Mouse (Mus musculus) cerebellum, adult 2 months (tissue): ENCODE data around the gene Tmcc1. TPM values are rescaled to one million over a fixed set of nuclear protein-coding genes. Genes with fewer than 3 reads are reported as not detected.

Experiments
- DNase-seq, 2 experiments: peaks; one replicate each; pipeline ENCODE4 v3.0.0; 2021
- H3K27ac ChIP-seq: fragments of 200-500 bp; 2 replicates; pipeline ENCODE4 v1.5.1; 2012; ENCODE audit warnings: low read length, control low read depth, inconsistent platforms; ENCODE audit not compliant: insufficient read depth
- H3K27me3 ChIP-seq: fragments of 200-500 bp; 2 replicates; pipeline ENCODE4 v1.6.1; 2012; ENCODE audit warnings: inconsistent platforms, mild to moderate bottlenecking, low read length, moderate library complexity; ENCODE audit not compliant: control insufficient read depth, insufficient read depth
- H3K4me1 ChIP-seq: fragments of 200-500 bp; 2 replicates; pipeline ENCODE4 v1.6.1; 2011; ENCODE audit warnings: low read length; ENCODE audit not compliant: control insufficient read depth, insufficient read depth
- H3K4me3 ChIP-seq: fragments of 200-500 bp; replicated peaks from 2 replicates; pipeline ENCODE3; 2011; ENCODE audit warnings: mild to moderate bottlenecking, low read depth, low read length, control low read depth; ENCODE audit not compliant: insufficient read depth
- CTCF ChIP-seq: fragments of 200-500 bp; IDR thresholded peaks from 2 replicates; pipeline ENCODE4 v1.5.1; 2011; ENCODE audit warnings: low read depth, mild to moderate bottlenecking, control low read depth, low read length, moderate library complexity, borderline replicate concordance; ENCODE audit not compliant: insufficient read depth
- POLR2A ChIP-seq: fragments of 200-500 bp; IDR thresholded peaks from 2 replicates; pipeline ENCODE4 v1.6.1; 2011; ENCODE audit warnings: low read length, control low read depth, borderline replicate concordance; ENCODE audit not compliant: insufficient read depth
- WGBS: fragments of 180-500 bp; shearing (Covaris S2); methylation state at CpG from one replicate; pipeline ENCODE4 v1.1.7; 2018; 5-methylcytosine and 5-hydroxymethylcytosine counted together
- polyA plus RNA-seq: library from polyadenylated mRNA; depleted of rRNA; stranded (reverse); fragments of >200 nt; gene quantifications from 2 replicates; pipeline ENCODE4 v1.2.3, GENCODE M21; 2012

Tmcc1 gene
- polyA plus RNA-seq, 1 experiment: 55.8 TPM

GRCm38 (mm10) chr6:116082239-116082638 is 111.0 kb downstream of the Tmcc1 start:
- TF ChIP-seq POLR2A (no peak), CTCF (no peak)
- Histone ChIP-seq H3K4me3 (no peak overlapping the region), H3K27me3 (no peaks in the 10 kb centered on the region), H3K27ac (no peak overlapping the region), H3K4me1 (no peaks in the 10 kb centered on the region)
- DNase-seq: no peak
- WGBS: 83% methylated on average over 1 of the region's 1 CpGs

GRCm38 (mm10) chr6:116081375-116081774 is 111.9 kb downstream of the Tmcc1 start:
- DNase-seq: peak in 1 of 2 experiments; percentile 20
- no peaks in the 10 kb centered on the region for H3K27me3 ChIP-seq
- no peaks in the 10 kb centered on the region for H3K4me1 ChIP-seq
- WGBS: 56% methylated on average over 2 of the region's 2 CpGs
- no peak overlapping the region for H3K27ac ChIP-seq
- no peak overlapping the region for H3K4me3 ChIP-seq
- no peak for TF ChIP-seq CTCF
- TF ChIP-seq POLR2A: no peak

- no peak overlapping the region for H3K4me3 ChIP-seq
- H3K27me3 ChIP-seq: no peaks in the 10 kb centered on the region
- DNase-seq: no peak
- WGBS: 91% methylated on average over 5 of the region's 5 CpGs
- TF ChIP-seq CTCF: no peak
- TF ChIP-seq POLR2A: no peak
- no peaks in the 10 kb centered on the region for H3K4me1 ChIP-seq
- H3K27ac ChIP-seq: no peak overlapping the region
These were observed 112.5 kb downstream of the Tmcc1 start for GRCm38 (mm10) chr6:116080756-116081155.

- no peak for DNase-seq
- no peaks in the 10 kb centered on the region for H3K27me3 ChIP-seq
- 87% methylated on average over 3 of the region's 3 CpGs for WGBS
- no peak overlapping the region for H3K4me3 ChIP-seq
- TF ChIP-seq POLR2A (no peak), CTCF (no peak)
- H3K4me1 ChIP-seq: peaks cover 4% of the 10 kb centered on the region
- H3K27ac ChIP-seq: no peak overlapping the region
These were observed 115.7 kb downstream of the Tmcc1 start for GRCm38 (mm10) chr6:116077608-116078007.

- TF ChIP-seq POLR2A (no peak), CTCF (no peak)
- H3K27me3 ChIP-seq: no peaks in the 10 kb centered on the region
- no peak overlapping the region for H3K4me3 ChIP-seq
- H3K4me1 ChIP-seq: peaks cover 4% of the 10 kb centered on the region
- H3K27ac ChIP-seq: no peak overlapping the region
- no peak for DNase-seq
These were observed 118.4 kb downstream of the Tmcc1 start for GRCm38 (mm10) chr6:116074892-116075291.

GRCm38 (mm10) chr6:116073610-116074009 is 119.7 kb downstream of the Tmcc1 start:
- Histone ChIP-seq H3K4me3 (no peak overlapping the region), H3K27me3 (no peaks in the 10 kb centered on the region), H3K27ac (no peak overlapping the region), H3K4me1 (peaks cover 4% of the 10 kb centered on the region)
- no peak for DNase-seq
- 82% methylated on average over 4 of the region's 4 CpGs for WGBS
- TF ChIP-seq POLR2A (no peak), CTCF (no peak)

- H3K27me3 ChIP-seq: no peaks in the 10 kb centered on the region
- peak; percentile 30 to 50 for DNase-seq
- TF ChIP-seq CTCF (no peak), POLR2A (no peak)
- 15% methylated on average over 8 of the region's 8 CpGs for WGBS
- H3K4me3 ChIP-seq: no peak overlapping the region
- peak overlapping the region; percentile 34; the same call in 1 of the 2 replicates for H3K27ac ChIP-seq
- H3K4me1 ChIP-seq: peaks cover 4% of the 10 kb centered on the region
These were observed 120.5 kb downstream of the Tmcc1 start for GRCm38 (mm10) chr6:116072746-116073261.

GRCm38 (mm10) chr6:116072221-116072745 is 121.0 kb downstream of the Tmcc1 start:
- 13% methylated on average over 6 of the region's 6 CpGs for WGBS
- no peak for DNase-seq
- H3K27me3 ChIP-seq: no peaks in the 10 kb centered on the region
- H3K4me1 ChIP-seq: peaks cover 4% of the 10 kb centered on the region
- no peak for TF ChIP-seq POLR2A
- no peak for TF ChIP-seq CTCF
- H3K27ac ChIP-seq: peak overlapping the region; percentile 34; the same call in 1 of the 2 replicates
- H3K4me3 ChIP-seq: no peak overlapping the region
